Comparison of ENCODE assay signal across 24 mouse cellular contexts in the genomic region with DNA sequence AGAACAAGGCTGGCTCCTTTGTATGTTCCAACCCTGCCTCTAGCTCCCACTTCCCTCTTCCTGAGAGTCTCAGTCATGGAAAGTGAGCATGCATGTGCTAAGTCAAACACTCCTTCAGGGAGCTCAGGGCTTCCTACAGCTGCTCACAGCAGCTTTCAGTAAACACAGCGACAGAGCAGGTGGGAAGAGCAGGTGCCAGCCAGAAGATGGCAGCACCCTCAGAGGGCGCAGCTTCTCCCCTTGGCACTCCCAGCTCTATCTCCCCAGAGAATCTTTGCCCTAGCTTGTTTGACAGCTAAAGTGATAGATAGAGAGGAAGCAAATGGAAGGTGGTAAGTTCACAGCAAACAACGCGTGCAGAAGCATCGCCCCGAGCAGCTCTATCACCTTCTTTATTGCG.
DNase-seq lines count a peak whose midpoint lies in the region; ATAC-seq and TF ChIP-seq lines count a peak whose summit lies in the region.
"Had no signal": no experiment of that assay in that cellular context is flagged by ENCODE, and none has a peak within 500 bp of the region (broad histone marks: within the 10 kb centered on the region; RNA-seq: fewer than 3 reads in every experiment).

No protein-coding gene starts in this region.

- DNase-seq in forebrain, embryonic 14.5 days (ENCODE audit: low spot score), result peak; percentile 11
- no peak for DNase-seq in forebrain, embryonic 10.5 days (ENCODE audit: extremely low spot score, low spot score)
- DNase-seq in hindbrain, embryonic 10.5 days (ENCODE audit: low spot score), result no peak
- DNase-seq in lung, postnatal 0 days (ENCODE audit: low spot score), result peak; percentile 41
- DNase-seq in lung, postnatal 36 days, result no peak
- no peak for DNase-seq in c-Kit-positive CD71-positive TER-119-positive erythroid progenitor cells, embryonic 14.5 days (ENCODE audit: low spot score)
- DNase-seq: adrenal gland, postnatal 36 days; cerebellum, adult 9-10 months; gastrocnemius, postnatal 14 days; heart, adult 18-20 months; heart, postnatal 4 days; left cerebral cortex, postnatal 4 days; liver; spleen, adult 18-20 months had no signal

- TF ChIP-seq CTCF in lung, postnatal 0 days (IDR thresholded peaks at IDR 0.05), result peak; percentile 44
- TF ChIP-seq CTCF in cortical plate, adult 2 months (IDR thresholded peaks at IDR 0.05; ENCODE audit: extremely low read depth, insufficient read depth, low read length), result 0 out of 2 replicates have a peak, but pooled peaks have one; percentile 13

- no peaks in the 10 kb centered on the region for H3K36me3 ChIP-seq in forebrain, embryonic 14.5 days (ENCODE audit: control insufficient read depth, insufficient read depth, low read length)
- no peaks in the 10 kb centered on the region for H3K36me3 ChIP-seq in forebrain, embryonic 10.5 days (replicated peaks)
- no peaks in the 10 kb centered on the region for H3K36me3 ChIP-seq in hindbrain, embryonic 16.5 days (ENCODE audit: control insufficient read depth, insufficient read depth, low read length)
- H3K36me3 ChIP-seq in hindbrain, embryonic 10.5 days, result no peaks in the 10 kb centered on the region
- no peaks in the 10 kb centered on the region for H3K36me3 ChIP-seq in lung, postnatal 0 days (ENCODE audit: insufficient read depth, low read length)
- H3K36me3 ChIP-seq: embryonic facial prominence, embryonic 12.5 days; heart, embryonic 15.5 days; kidney, embryonic 15.5 days; midbrain, embryonic 10.5 days; neural tube, embryonic 12.5 days had no signal

- ATAC-seq in forebrain, embryonic 14.5 days, result no peak
- ATAC-seq in hindbrain, embryonic 16.5 days, result 0 out of 2 replicates have a peak, but pooled peaks have one; percentile 3
- peak; percentile 32; the same call in 1 of the 2 replicates for ATAC-seq in lung, postnatal 0 days
- ATAC-seq: intestine, embryonic 16.5 days had no signal

- no peaks in the 10 kb centered on the region for H3K4me1 ChIP-seq in forebrain, embryonic 14.5 days (ENCODE audit: control insufficient read depth, insufficient read depth, low read length)
- no peaks in the 10 kb centered on the region for H3K4me1 ChIP-seq in forebrain, embryonic 10.5 days
- H3K4me1 ChIP-seq in hindbrain, embryonic 16.5 days (ENCODE audit: control insufficient read depth, insufficient read depth, low read depth, low read length), result no peaks in the 10 kb centered on the region
- H3K4me1 ChIP-seq in hindbrain, embryonic 10.5 days (replicated peaks), result 0 out of 2 replicates have a peak, but pooled peaks cover 6% of the 10 kb centered on the region
- H3K4me1 ChIP-seq in lung, postnatal 0 days (ENCODE audit: insufficient read depth, low read depth, low read length), result no peaks in the 10 kb centered on the region
- H3K4me1 ChIP-seq in cortical plate, adult 2 months (ENCODE audit: control insufficient read depth, insufficient read depth, low read length), result no peaks in the 10 kb centered on the region
- H3K4me1 ChIP-seq: embryonic facial prominence, embryonic 12.5 days; heart, embryonic 15.5 days; kidney, embryonic 15.5 days; midbrain, embryonic 10.5 days; neural tube, embryonic 12.5 days had no signal

- TF ChIP-seq POLR2A in cortical plate, adult 2 months (IDR thresholded peaks at IDR 0.05; ENCODE audit: extremely low read depth, insufficient read depth, low read length), result no peak

- no peak overlapping the region for H3K4me3 ChIP-seq in forebrain, embryonic 14.5 days (ENCODE audit: low read depth, low read length)
- no peak overlapping the region for H3K4me3 ChIP-seq in forebrain, embryonic 10.5 days
- H3K4me3 ChIP-seq in hindbrain, embryonic 16.5 days (ENCODE audit: low read length), result no peak overlapping the region
- no peak overlapping the region for H3K4me3 ChIP-seq in hindbrain, embryonic 10.5 days
- H3K4me3 ChIP-seq in lung, postnatal 0 days (ENCODE audit: low read depth, low read length), result no peak overlapping the region
- no peak overlapping the region for H3K4me3 ChIP-seq in cortical plate, adult 2 months (ENCODE audit: insufficient read depth, low read length)
- H3K4me3 ChIP-seq: embryonic facial prominence, embryonic 12.5 days; erythroblast, embryonic 14.5 days; heart, embryonic 15.5 days; kidney, embryonic 15.5 days; midbrain, embryonic 10.5 days; neural tube, embryonic 12.5 days had no signal

- no peak overlapping the region for H3K4me2 ChIP-seq in forebrain, embryonic 14.5 days (ENCODE audit: low read length)
- H3K4me2 ChIP-seq in hindbrain, embryonic 16.5 days (ENCODE audit: low read length), result no peak overlapping the region
- H3K4me2 ChIP-seq in lung, postnatal 0 days (replicated peaks; ENCODE audit: low read depth, low read length), result no peak overlapping the region
- H3K4me2 ChIP-seq: embryonic facial prominence, embryonic 12.5 days; heart, embryonic 15.5 days; kidney, embryonic 15.5 days; neural tube, embryonic 12.5 days had no signal

- no peak overlapping the region for H3K27ac ChIP-seq in forebrain, embryonic 14.5 days (ENCODE audit: low read depth, low read length)
- no peak overlapping the region for H3K27ac ChIP-seq in forebrain, embryonic 10.5 days
- no peak overlapping the region for H3K27ac ChIP-seq in hindbrain, embryonic 16.5 days (ENCODE audit: low read depth, low read length)
- H3K27ac ChIP-seq in hindbrain, embryonic 10.5 days, result no peak overlapping the region
- H3K27ac ChIP-seq in lung, postnatal 0 days (ENCODE audit: low read length), result no peak overlapping the region
- H3K27ac ChIP-seq in cortical plate, adult 2 months (ENCODE audit: insufficient read depth, low read length), result no peak overlapping the region
- H3K27ac ChIP-seq: embryonic facial prominence, embryonic 12.5 days; heart, embryonic 15.5 days; kidney, embryonic 15.5 days; macrophage; midbrain, embryonic 10.5 days; neural tube, embryonic 12.5 days had no signal

- H3K27me3 ChIP-seq in forebrain, embryonic 14.5 days (replicated peaks; ENCODE audit: control insufficient read depth, insufficient read depth, low read length), result no peaks in the 10 kb centered on the region
- H3K27me3 ChIP-seq in forebrain, embryonic 10.5 days (ENCODE audit: poor library complexity, severe bottlenecking), result no peaks in the 10 kb centered on the region
- H3K27me3 ChIP-seq in hindbrain, embryonic 16.5 days (replicated peaks; ENCODE audit: control insufficient read depth, insufficient read depth, low read length), result no peaks in the 10 kb centered on the region
- H3K27me3 ChIP-seq in hindbrain, embryonic 10.5 days (ENCODE audit: insufficient read depth, poor library complexity, severe bottlenecking), result no peaks in the 10 kb centered on the region; the same call in 1 of the 2 replicates
- H3K27me3 ChIP-seq in lung, postnatal 0 days (replicated peaks; ENCODE audit: insufficient read depth, low read length), result no peaks in the 10 kb centered on the region
- H3K27me3 ChIP-seq: embryonic facial prominence, embryonic 12.5 days; heart, embryonic 15.5 days; kidney, embryonic 15.5 days had no signal

- TF ChIP-seq EP300 in lung, postnatal 0 days (IDR thresholded peaks at IDR 0.05), result no peak

- H3K9ac ChIP-seq in forebrain, embryonic 14.5 days (ENCODE audit: low read length), result no peak overlapping the region
- no peak overlapping the region for H3K9ac ChIP-seq in hindbrain, embryonic 16.5 days (ENCODE audit: low read depth, low read length)
- no peak overlapping the region for H3K9ac ChIP-seq in lung, postnatal 0 days (replicated peaks; ENCODE audit: low read depth)
- H3K9ac ChIP-seq: embryonic facial prominence, embryonic 12.5 days; heart, embryonic 15.5 days; kidney, embryonic 15.5 days; neural tube, embryonic 12.5 days had no signal

- no peaks in the 10 kb centered on the region for H3K9me3 ChIP-seq in forebrain, embryonic 14.5 days (replicated peaks; ENCODE audit: control insufficient read depth, low read length)
- 0 out of 2 replicates have a peak, but pooled peaks cover 3% of the 10 kb centered on the region for H3K9me3 ChIP-seq in forebrain, embryonic 10.5 days
- H3K9me3 ChIP-seq in hindbrain, embryonic 16.5 days (ENCODE audit: control insufficient read depth, low read length), result no peaks in the 10 kb centered on the region
- no peaks in the 10 kb centered on the region for H3K9me3 ChIP-seq in hindbrain, embryonic 10.5 days
- H3K9me3 ChIP-seq in lung, postnatal 0 days (ENCODE audit: low read length), result no peaks in the 10 kb centered on the region
- H3K9me3 ChIP-seq: embryonic facial prominence, embryonic 12.5 days; heart, embryonic 15.5 days; kidney, embryonic 15.5 days; midbrain, embryonic 10.5 days; neural tube, embryonic 12.5 days had no signal

- WGBS in forebrain, embryonic 14.5 days, result 80% methylated on average over 7 of the region's 7 CpGs
- 81% methylated on average over 7 of the region's 7 CpGs for WGBS in forebrain, embryonic 10.5 days
- 62% methylated on average over 7 of the region's 7 CpGs for WGBS in hindbrain, embryonic 16.5 days
- 83% methylated on average over 7 of the region's 7 CpGs for WGBS in hindbrain, embryonic 10.5 days
- 43% methylated on average over 7 of the region's 7 CpGs for WGBS in lung, postnatal 0 days

Comparison
In these comparisons a context has a peak if more than half of its experiments do, and no peak if none do; other contexts are left out.
1. DNase-seq: peak in forebrain, embryonic 14.5 days (single experiment) and lung, postnatal 0 days (single experiment); none in forebrain, embryonic 10.5 days (single experiment), hindbrain, embryonic 10.5 days (single experiment), lung, postnatal 36 days (single experiment) and c-Kit-positive CD71-positive TER-119-positive erythroid progenitor cells, embryonic 14.5 days (single experiment).